Mouse (Mus musculus): ENCODE data around the gene Tmem229b.
"Not testable (repeated sequence)": the region's sequence is repeated elsewhere in the genome, so short reads cannot be mapped to it uniquely, and the experiment has no call there.

The Tmem229b gene

DNA sequence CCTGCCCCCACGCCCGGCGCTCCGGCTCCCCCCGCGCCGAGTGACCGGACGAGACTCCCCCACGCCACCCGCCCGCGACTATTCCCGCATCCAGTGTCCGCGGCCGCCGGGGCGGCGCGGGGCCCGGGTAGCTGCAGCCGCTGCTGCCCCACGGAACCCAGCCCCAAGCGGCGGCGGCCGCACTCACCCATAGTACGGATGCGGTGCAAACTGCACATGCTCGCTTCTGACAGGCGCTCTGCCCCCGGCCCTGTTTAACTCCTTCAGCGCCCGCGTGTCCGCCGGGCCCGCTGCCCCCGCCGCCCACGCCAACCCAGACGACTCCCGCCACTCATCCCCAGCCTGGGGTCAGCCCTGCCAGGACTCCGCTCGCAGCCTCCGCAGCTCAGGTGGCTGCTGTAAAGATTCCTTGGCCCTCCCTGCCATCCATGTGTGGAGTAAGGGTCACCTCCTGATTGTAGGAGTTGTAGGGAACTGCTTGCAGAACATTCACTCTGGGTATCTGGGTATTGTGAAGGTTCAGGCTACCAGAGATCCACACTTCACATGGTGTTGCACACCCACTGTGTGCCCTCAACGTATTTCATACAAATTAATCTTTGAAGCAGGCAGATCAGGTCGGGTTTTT, at the start of gene Tmem229b:
TSS of gene Tmem229b (minus strand) at position 502 of the 628 bp plus-strand sequence.
- DNase-seq = peak; percentile 70

DNA sequence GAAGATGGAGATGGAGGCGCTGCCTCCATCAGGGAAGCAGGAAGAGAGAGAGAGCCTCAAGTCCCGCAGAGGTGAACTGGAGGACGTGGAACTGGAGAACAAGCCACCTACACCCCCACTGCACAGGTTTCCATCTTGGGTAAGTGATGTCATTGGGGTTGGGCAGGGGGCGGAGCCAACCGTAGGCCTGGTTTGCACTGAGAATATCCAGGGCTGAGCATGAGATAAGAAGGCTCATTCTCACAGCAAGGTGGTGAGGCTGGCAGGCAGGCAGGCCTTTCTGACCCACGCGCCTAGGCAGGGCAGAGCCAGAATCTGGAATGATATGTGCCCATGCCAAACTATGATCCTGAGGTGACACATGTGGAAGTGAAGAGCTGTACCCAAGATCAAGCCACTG, 47.8 kb upstream of the Tmem229b start:
- no peak for DNase-seq

- no peak for DNase-seq
These were observed 44.6 kb upstream of the Tmem229b start for GRCm38 (mm10) chr12:79052073-79052472.

- DNase-seq = no peak
These were observed 43.3 kb upstream of the Tmem229b start for GRCm38 (mm10) chr12:79050545-79051212.

DNA sequence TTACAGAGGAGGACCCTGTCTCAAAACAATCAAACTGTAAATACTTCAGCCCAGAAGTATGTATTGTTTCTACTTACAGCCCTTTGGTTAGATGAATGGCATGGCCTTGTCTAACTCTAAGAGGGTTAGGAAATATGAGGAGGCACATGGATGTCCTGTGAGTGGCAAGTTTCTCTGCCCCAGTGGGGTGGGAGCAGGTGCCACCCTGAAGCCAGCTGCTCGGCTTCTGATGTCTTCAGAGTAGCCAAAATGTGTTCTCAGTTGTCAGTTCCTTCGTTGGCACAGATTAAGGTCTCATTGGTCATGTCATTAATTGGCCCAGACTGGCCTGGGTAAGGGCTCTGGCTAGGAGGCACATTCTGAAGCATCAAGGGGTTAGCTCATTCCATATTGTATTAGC, 42.4 kb upstream of the Tmem229b start:
- DNase-seq = no peak

- DNase-seq = no peak
These were observed 41.5 kb upstream of the Tmem229b start for GRCm38 (mm10) chr12:79048898-79049297.

- DNase-seq = no peak
These were observed 39.8 kb upstream of the Tmem229b start for GRCm38 (mm10) chr12:79047203-79047602.

DNA sequence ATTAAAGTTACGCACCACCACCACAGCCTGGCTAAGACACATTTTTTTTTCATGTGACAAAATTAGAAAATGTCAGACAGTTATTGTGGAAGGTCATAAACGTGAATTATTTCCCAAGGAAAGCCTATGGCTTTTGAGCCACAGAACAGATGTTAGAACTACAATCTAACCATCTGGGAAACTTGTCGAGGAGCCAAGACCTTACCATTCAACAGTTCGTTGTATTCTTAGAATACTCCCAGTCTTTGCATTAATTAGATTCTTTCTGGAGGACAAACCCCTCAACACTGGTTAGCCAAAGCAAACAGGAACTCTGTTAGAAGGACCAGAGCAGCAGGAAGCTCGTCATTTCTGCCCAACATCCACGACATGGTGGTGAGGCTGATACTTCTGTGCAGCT, 38.7 kb upstream of the Tmem229b start:
- DNase-seq = no peak

GRCm38 (mm10) chr12:79044668-79045067, 37.2 kb upstream of the Tmem229b start:
- DNase-seq = no peak

DNA sequence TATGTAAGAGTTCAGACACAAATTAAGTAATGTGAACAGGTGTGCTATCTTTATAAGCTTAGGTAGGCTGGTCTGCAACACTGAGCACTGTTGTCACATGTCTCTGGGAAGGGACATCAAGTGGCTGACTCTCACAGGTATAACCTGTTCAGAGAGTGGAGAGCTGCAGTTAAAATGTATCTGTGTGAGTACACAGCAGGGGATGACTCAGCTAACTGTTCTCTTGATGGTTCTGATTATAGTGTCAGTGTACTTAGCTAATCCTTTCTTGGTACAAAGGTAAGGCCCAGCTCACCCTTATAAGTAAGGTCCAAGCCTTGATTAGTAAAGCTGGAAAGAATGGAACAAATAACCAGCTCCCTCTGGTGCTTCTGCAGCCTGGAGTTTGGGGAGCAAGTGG, 34.0 kb upstream of the Tmem229b start:
- DNase-seq = no peak

DNA sequence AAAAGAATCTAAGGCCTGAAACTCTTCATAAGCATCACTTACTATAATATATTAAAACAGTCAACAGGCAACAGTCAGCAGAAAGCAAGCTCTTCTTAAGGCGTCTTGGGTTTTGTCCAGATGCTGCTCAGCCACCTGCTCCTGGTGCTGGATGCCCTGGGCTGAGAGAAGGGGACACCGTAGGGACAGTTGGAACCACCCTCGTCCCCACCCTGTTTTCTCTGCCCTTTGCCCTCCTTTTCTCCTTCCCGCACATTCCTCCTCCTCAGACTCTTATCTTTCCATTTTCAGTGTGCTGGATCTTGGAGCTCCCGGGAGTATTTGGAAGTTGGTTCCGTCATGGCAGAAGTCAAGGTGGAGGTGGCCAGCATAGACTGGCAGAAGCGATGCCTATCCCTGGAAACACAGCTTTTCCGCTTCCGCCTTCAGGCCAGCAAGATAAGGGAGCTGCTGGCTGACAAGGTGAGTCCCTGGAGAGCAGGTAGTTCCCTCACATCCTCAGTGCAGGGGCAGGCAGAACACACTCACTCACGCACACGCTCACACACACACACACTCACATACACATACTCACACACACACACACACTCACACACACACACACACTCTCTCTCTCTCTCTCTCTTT, 32.9 kb upstream of the Tmem229b start:
- no peak for DNase-seq

GRCm38 (mm10) chr12:79039708-79040107, 32.3 kb upstream of the Tmem229b start:
- DNase-seq = no peak

GRCm38 (mm10) chr12:79035349-79035748, 27.9 kb upstream of the Tmem229b start:
- no peak for DNase-seq

GRCm38 (mm10) chr12:79034331-79034730, 26.9 kb upstream of the Tmem229b start:
- DNase-seq = no peak

DNA sequence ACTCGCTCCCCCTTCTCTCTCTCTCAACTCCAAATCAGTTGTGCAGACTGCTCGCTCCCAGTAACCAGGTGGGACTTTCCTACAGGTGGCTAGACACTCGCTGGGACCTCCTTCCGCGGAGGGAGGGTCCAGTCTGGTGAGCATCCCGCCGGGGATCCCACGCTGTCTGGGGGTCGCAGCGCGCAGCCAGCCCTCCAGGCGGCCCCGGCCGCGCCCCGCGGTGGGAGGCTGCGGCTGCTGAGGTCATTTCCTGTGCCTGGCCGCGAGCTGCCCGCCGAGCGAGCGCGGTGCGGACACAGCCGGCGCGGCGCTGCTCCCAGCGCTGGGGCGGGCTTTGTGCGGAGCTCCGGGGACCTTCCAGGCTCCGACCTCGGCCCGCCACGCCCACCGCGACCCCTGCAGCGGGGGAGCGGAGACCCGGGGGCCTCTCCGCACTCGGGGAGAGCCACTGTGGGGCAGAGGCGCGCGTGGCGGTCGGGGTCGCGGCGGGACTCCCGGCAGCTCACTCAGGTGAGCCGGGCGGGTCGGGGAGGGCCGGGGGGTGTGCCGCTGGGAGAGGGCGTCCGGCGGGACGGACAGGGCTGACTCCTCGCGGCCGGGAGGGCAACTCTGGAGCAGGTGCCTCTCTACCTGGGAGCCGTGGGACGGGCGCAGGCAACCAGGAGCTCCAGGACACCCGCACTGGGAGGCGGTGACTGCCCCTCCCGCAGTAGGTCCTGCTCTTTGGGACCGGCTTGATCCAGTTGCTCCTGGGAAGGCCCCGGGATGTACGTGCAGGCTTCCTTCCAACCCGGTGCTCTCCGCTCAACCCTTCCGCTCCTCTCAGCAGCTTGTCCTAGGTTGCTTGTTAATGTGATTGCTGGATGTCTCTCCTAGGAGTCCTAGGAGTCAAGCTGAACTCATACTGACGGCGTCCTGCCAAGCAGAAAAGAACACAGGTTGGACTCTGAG, 21.8 kb upstream of the Tmem229b start, which contains the start of gene Plekhh1:
TSS of gene Plekhh1 (plus strand) at position 253 of the 951 bp plus-strand sequence.
- DNase-seq = peak; percentile 44

DNA sequence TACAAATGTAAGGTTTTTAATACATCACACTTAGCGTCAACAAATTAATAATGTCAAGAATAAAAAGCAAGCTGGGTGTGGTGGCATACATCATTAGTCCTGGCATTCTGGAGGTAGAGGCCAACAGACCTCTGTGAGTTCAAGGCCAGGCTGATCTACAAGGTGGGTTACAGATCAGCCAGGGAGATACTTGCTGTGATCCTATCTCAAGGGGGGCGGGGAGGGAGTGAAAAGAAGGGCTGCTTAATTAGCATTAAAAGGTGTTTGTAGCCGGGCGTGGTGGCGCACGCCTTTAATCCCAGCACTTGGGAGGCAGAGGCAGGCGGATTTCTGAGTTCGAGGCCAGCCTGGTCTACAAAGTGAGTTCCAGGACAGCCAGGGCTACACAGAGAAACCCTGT, 20.1 kb upstream of the Tmem229b start:
- not testable (repeated sequence) for DNase-seq

DNA sequence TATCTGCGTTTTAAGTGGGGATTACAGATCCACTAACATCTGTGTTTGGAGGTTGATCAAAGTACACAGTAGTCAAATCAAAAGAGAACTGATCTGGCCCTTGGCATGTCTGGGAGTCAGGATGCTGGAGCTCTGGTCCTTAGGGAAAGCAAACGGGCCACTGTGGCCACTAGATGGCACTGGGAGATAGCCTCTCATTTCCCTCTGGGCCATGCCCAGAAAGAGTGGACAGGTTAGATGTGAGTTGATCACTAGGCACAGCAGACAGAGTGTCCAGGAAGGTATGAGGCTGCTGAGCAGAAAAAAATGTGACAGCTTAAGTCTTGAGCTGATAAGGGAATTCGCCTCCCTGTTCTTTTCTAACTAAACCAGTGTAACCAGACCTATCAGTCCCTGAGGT, 15.5 kb upstream of the Tmem229b start:
- DNase-seq = peak; percentile 43

DNA sequence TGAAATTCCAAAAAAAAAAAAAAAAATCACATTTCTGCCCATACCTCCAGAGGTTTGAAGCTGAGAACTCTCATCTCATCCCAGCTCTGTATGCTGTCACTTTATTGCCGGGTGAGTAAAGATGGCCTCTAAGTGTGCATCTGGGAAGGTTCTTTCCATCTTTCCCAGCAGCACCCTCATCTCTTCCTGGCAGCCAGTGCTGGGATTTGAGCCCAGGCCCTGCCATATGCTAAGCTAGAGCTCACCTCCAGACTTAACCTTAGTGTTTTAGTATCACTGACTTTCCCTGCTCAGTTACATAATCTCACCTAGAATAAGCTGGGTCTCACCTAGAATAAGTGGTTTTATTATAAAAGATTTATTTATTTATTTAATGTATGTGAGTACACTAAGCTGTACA, 14.5 kb upstream of the Tmem229b start:
- no peak for DNase-seq

DNA sequence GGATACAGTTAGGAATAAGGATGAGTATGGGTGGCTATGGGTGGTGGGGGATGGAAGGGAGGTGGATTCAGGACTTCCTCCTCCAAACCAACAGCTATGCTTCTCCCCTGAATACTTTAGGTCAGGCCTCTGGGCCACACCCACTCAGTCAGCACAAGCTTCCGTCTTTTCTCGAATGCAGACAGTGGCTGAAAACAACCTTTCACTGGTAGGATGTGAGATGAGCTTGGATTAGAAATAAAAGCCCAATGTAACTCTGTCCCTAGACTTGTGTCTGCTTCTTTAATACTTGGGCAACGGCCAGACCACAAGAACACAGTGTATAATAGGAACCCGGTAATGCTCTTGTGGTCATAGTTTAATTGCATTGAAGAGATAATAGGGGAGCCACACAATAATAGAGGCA, 10.6 kb upstream of the Tmem229b start:
- DNase-seq = no peak

- DNase-seq = no peak
These were observed 8.7 kb upstream of the Tmem229b start for GRCm38 (mm10) chr12:79016109-79016508.

DNA sequence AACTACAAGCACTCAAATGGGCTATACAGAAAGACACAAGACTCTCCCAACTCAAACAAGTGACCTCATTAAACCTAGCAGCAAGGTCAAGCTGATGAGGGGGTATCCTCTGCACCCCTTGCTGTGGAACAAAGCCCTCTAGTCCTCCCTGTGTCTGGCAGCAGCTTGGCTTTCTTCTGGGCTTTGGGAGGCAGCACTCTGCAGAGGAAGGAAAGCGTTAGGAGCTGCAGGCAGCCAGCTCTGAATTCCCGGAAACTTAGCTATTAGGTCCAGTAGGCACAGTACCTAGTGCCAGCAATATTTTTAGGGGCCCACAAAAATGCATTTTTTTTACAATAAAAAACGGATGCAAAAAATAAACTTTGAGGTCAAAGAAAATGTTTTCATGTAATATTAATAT, 3.1 kb upstream of the Tmem229b start:
- DNase-seq = no peak

DNA sequence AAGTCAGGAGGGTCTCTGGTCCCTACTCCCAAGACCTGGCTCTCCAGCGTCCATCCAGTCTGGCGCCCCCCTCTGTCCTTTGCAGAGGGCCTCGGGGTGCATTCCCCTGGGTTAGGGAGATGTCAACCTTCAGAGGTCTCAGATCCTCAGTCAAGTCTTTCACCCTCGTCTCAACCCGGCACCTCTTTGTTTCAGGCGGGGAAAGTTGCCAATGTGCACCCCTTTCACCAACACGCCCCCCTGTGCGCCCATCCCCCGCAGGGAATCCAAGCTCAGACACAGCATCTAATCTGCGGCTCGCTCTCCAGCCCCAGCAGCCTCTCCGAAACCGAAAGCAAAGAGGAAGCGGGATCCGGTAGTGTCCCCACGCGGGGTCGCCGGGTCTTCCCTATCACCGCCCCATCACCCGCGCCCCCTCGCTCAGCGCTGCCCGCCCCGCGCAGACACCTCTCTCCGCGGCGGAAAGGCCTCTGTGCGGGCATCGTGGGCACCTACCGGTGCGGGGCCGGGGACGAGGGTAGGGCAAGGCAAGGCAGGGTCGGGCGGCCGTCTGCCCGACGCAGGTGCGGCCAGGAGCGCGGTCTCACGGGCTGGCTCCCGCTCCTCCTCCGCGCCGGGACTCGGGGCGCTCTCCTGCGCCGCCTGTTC, 825 bp downstream of the Tmem229b start:
- peak; percentile 74 for DNase-seq

- DNase-seq = no peak
These were observed 1.4 kb downstream of the Tmem229b start for GRCm38 (mm10) chr12:79006076-79006475.
